Mouse (Mus musculus) right cerebral cortex, postnatal 14 days (tissue): ENCODE data around the gene Rnf121.

ENCODE experiments used
- DNase-seq: peaks from one replicate; pipeline ENCODE4 v3.0.0; 2022

The Rnf121 gene

GRCm38 (mm10) chr7:101998194-101998927 lies 66.9 kb downstream of the Rnf121 start:
- peak; percentile 87 for DNase-seq

GRCm38 (mm10) chr7:101994241-101994640 lies 71.0 kb downstream of the Rnf121 start:
- no peak for DNase-seq

- no peak for DNase-seq
These were observed 80.2 kb downstream of the Rnf121 start for GRCm38 (mm10) chr7:101985081-101985480.

- no peak for DNase-seq
These were observed 82.5 kb downstream of the Rnf121 start for GRCm38 (mm10) chr7:101982735-101983134.

- DNase-seq = peak; percentile 19
These were observed 90.8 kb downstream of the Rnf121 start for GRCm38 (mm10) chr7:101974505-101974904.

- no peak for DNase-seq
These were observed 91.5 kb downstream of the Rnf121 start for GRCm38 (mm10) chr7:101973730-101974129.

- DNase-seq = no peak
These were observed 93.5 kb downstream of the Rnf121 start for GRCm38 (mm10) chr7:101971721-101972120.

GRCm38 (mm10) chr7:101970821-101971461 lies 94.3 kb downstream of the Rnf121 start:
- DNase-seq = peak; percentile 65

- peak; percentile 91 for DNase-seq
These were observed 94.9 kb downstream of the Rnf121 start for GRCm38 (mm10) chr7:101970429-101970775.

GRCm38 (mm10) chr7:101969694-101970428 lies 95.4 kb downstream of the Rnf121 start:
- peak; percentile 82 for DNase-seq
